Mouse (Mus musculus) hindbrain, embryonic 11.5 days (tissue): Measurements from ENCODE around the gene Terf2ip. TPM values are rescaled to one million over a fixed set of nuclear protein-coding genes. Genes with fewer than 3 reads are reported as not detected.

Experiments
- ATAC-seq: fragments of 200-750 bp; cut with Nextera tagmentation; 2 replicates; pipeline ENCODE4 v1.8.0; 2017; ENCODE audit warnings: mild to moderate bottlenecking, moderate TSS enrichment, moderate library complexity; ENCODE audit not compliant: low FRiP score
- DNase-seq: peaks from one replicate; pipeline ENCODE4 v3.0.0-alpha.2; 2015; ENCODE audit warnings: low spot score
- H3K27ac ChIP-seq: fragments of 300-500 bp; sonication (generic); 2 replicates; pipeline ENCODE4 v1.5.1; 2014; ENCODE audit warnings: mild to moderate bottlenecking, low read depth, low read length
- H3K27me3 ChIP-seq: fragments of 300-500 bp; sonication (generic); 2 replicates; pipeline ENCODE4 v1.6.1; 2014; ENCODE audit warnings: mild to moderate bottlenecking, low read length, moderate library complexity, mixed read lengths; ENCODE audit not compliant: control insufficient read depth, insufficient read depth
- H3K36me3 ChIP-seq: fragments of 300-500 bp; sonication (generic); 2 replicates; pipeline ENCODE4 v1.6.1; 2014; ENCODE audit warnings: mild to moderate bottlenecking, low read length, moderate library complexity, mixed read lengths; ENCODE audit not compliant: control insufficient read depth, insufficient read depth
- H3K4me1 ChIP-seq: fragments of 300-500 bp; sonication (generic); replicated peaks from 2 replicates; pipeline ENCODE4 v1.6.1; 2014; ENCODE audit warnings: low read length, mixed read lengths; ENCODE audit not compliant: control insufficient read depth, insufficient read depth
- H3K4me2 ChIP-seq: fragments of 300-500 bp; sonication (generic); replicated peaks from 2 replicates; pipeline ENCODE4 v1.6.1; 2014; ENCODE audit warnings: mild to moderate bottlenecking, low read depth, low read length
- H3K4me3 ChIP-seq: fragments of 300-500 bp; sonication (generic); 2 replicates; pipeline ENCODE4 v1.5.1; 2014; ENCODE audit warnings: low read depth, low read length
- H3K9ac ChIP-seq: fragments of 300-500 bp; sonication (generic); 2 replicates; pipeline ENCODE4 v1.6.1; 2014; ENCODE audit warnings: low read depth, low read length
- H3K9me3 ChIP-seq: fragments of 300-500 bp; sonication (generic); 2 replicates; pipeline ENCODE4 v1.6.1; 2016; ENCODE audit warnings: low read length; ENCODE audit not compliant: control insufficient read depth
- WGBS: fragments of 180-500 bp; shearing (Covaris S2); extraction: QIAGEN DNeasy Blood & Tissue Kit; methylation state at CpG from one replicate; pipeline ENCODE4 v1.1.7; 2014; 5-methylcytosine and 5-hydroxymethylcytosine counted together
- polyA plus RNA-seq: library from polyadenylated mRNA; unstranded; fragments of >200 nt; fragmentation: Nextera tagmentation; extraction: Ambion mirVana; gene quantifications from 2 replicates; pipeline ENCODE4 v1.2.1, GENCODE M21; 2014

The Terf2ip gene
- polyA plus RNA-seq, 1 experiment from 2014 or later: 31.9 TPM

DNA sequence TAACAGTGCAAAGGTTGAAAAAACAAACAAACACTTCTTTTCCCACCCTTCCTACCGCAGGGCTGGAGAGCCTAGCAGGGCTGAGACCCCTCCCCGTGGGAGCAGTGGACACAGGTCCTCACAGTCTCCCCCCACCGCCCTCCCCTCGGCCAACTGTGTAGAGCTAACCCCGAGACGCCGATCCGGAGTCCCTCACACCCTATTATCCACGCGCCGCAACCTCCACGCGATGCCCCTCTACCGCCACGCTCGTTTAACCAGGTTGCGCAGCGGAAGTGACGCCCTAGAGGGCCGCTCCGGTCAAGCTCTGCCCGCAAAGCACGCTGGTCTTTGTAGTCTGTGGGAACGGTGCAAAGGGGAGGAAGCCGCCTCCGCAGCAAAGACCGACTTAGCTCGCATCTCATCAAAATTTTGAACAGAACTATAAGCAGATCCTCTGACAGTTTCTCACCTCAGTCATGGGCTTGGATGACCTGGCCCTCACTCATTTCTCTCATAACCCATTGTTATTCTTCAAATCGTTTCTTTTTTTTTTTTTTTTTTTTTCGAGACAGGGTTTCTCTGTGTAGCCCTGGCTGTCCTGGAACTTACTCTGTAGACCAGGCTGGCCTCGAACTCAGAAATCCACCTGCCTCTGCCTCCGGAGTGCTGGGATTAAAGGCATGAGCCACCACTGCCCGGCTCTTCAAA, 19.0 kb upstream of the Terf2ip start, which contains the start of gene Adat1:
Adat1 (minus strand) TSS at position 290 of the 690 bp plus-strand sequence.
- peak; percentile 94 for DNase-seq
- peak within 1 kb of the TSS; percentile 45 for H3K4me2 ChIP-seq
- H3K4me1 ChIP-seq: no peaks in the 10 kb centered on the region
- H3K9me3 ChIP-seq: no peaks in the 10 kb centered on the region
- peak; percentile 96 for ATAC-seq
- H3K27me3 ChIP-seq: no peaks in the 10 kb centered on the region
- peak within 1 kb of the TSS; percentile 75 for H3K9ac ChIP-seq
- H3K36me3 ChIP-seq: peaks cover 14% of the 10 kb centered on the region
- H3K4me3 ChIP-seq: peak within 1 kb of the TSS; percentile 78
- H3K27ac ChIP-seq: no peak within 1 kb of the TSS
- WGBS: 4% methylated on average over 32 of the region's 33 CpGs

DNA sequence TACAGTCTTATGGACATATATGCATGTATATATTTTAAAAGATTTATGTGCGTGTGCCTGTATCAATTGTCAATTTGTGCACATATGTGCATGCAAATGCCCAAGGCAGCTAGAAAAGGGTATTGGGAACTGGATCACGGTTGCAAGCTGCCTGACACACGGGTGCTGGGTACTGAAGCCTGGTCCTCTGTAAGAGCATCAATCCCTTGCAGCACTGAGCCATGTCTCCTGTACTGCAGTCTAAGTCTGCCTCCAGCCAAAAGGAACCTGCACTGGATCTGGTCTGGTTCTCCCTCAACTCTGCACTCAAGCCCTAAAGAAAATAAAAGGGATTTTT, 18.5 kb upstream of the Terf2ip start:
- H3K4me2 ChIP-seq: no peak overlapping the region
- WGBS: 72% methylated on average over 3 of the region's 3 CpGs
- 0 out of 2 replicates have a peak, but pooled peaks have one; percentile 15 for ATAC-seq

DNA sequence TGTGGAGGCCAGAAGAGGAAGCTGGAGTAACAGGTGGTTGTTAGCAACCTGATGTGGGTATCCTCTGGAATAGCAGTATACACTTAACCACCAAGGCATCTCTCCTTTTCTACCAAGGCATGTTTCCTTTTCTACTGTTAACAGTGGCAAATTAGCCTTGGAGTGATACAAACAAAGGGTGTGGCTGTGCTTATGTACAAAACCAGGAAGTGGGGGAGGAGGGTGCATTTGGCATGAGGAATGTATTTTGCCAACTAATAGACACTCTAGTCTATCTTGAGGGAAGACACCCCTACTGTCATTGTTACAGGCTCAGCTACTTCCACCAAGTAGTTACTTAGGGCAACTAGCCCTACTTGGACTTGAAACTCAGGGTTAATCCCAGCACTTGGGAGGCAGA, 6.4 kb upstream of the Terf2ip start:
- H3K27ac ChIP-seq: no peak overlapping the region
- H3K4me3 ChIP-seq: no peak overlapping the region
- H3K27me3 ChIP-seq: no peaks in the 10 kb centered on the region
- no peaks in the 10 kb centered on the region for H3K9me3 ChIP-seq
- H3K36me3 ChIP-seq: peaks cover 13% of the 10 kb centered on the region; the same call in 1 of the 2 replicates
- H3K4me1 ChIP-seq: no peaks in the 10 kb centered on the region
- ATAC-seq (no peak), DNase-seq (no peak)
- no peak overlapping the region for H3K4me2 ChIP-seq
- no peak overlapping the region for H3K9ac ChIP-seq

More for the DNA sequence above, 18.5 kb upstream of the Terf2ip start:
- Histone ChIP-seq H3K4me3 (no peak overlapping the region), H3K36me3 (peaks cover 17% of the 10 kb centered on the region), H3K4me1 (no peaks in the 10 kb centered on the region), H3K9me3 (no peaks in the 10 kb centered on the region), H3K27me3 (no peaks in the 10 kb centered on the region), H3K27ac (no peak overlapping the region), H3K9ac (no peak overlapping the region)
- DNase-seq: no peak

DNA sequence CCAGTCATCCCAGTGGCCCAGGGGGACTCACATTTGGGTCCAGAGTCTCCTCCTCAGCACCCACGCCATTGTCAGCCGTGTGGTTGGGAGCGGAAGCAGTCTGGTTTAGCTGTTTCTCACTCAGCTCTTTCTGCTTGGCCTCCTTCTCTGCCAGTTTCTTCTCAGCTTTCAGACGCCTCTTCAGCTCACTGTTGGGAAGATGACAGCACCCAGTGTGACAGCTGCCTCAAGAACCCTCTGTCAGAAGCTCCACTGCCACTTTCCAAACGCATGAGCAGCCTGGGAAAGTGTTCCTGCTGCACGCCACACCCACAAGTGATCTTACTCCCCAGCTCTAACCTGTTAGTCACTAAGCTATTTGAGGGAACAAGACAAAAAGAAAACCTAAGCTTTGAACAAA, 5.6 kb upstream of the Terf2ip start:
- H3K9ac ChIP-seq: no peak overlapping the region
- DNase-seq (no peak), ATAC-seq (no peak)
- no peaks in the 10 kb centered on the region for H3K27me3 ChIP-seq
- H3K4me3 ChIP-seq: no peak overlapping the region
- H3K4me2 ChIP-seq: no peak overlapping the region
- no peak overlapping the region for H3K27ac ChIP-seq
- WGBS: 94% methylated on average over 6 of the region's 6 CpGs
- H3K9me3 ChIP-seq: no peaks in the 10 kb centered on the region
- peaks cover 11% of the 10 kb centered on the region; the same call in 1 of the 2 replicates for H3K36me3 ChIP-seq
- H3K4me1 ChIP-seq: no peaks in the 10 kb centered on the region

DNA sequence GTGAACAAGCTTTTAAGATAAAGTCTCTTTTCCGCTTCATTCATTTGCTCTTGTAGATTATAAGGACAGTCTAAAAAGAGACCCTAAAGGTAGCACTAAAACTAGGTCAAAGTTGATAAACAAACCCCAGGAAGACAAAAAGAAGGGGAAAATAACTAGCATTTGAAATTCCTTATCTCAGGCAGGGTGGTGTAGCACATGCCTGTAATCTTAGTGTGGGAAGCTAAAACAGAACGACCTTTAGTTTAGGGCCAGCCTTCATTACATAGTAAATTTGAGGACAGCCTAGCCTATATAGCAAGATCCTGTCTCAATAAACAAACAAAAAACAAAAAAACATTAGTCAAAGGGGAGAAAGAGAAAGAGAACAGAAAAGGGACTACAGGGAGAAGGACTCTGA, 3.5 kb upstream of the Terf2ip start:
- Histone ChIP-seq H3K36me3 (peaks cover 6% of the 10 kb centered on the region; the same call in 1 of the 2 replicates), H3K4me2 (no peak overlapping the region), H3K9me3 (no peaks in the 10 kb centered on the region), H3K27me3 (no peaks in the 10 kb centered on the region), H3K9ac (no peak overlapping the region), H3K27ac (no peak overlapping the region), H3K4me3 (no peak overlapping the region), H3K4me1 (no peaks in the 10 kb centered on the region)
- no peak for DNase-seq
- ATAC-seq: no peak
- WGBS: 95% methylated on average over 2 of the region's 2 CpGs

DNA sequence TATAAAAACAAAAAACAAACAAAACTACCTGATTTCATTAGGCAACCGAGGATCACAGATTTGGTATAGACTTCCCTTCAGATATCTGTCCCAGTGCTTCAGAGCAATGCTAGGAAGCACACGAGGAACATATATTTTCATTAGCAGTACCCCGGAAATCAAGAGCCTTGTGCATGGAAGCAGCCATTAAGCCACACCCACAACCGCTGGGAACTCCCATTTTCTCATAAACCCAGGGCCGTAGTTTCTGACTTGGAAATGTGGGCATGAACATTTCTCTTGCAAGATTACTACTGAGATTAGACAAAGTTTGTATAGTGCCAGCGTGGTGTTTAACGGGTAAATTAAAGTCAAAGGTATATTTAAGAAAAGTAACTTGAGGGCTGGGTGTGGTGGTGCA, 1.6 kb upstream of the Terf2ip start:
- Histone ChIP-seq H3K27ac (no peak overlapping the region), H3K9me3 (no peaks in the 10 kb centered on the region), H3K4me1 (no peaks in the 10 kb centered on the region), H3K27me3 (no peaks in the 10 kb centered on the region), H3K4me3 (no peak overlapping the region), H3K9ac (no peak overlapping the region), H3K36me3 (no peaks in the 10 kb centered on the region), H3K4me2 (no peak overlapping the region)
- 94% methylated on average over 7 of the region's 7 CpGs for WGBS
- no peak for DNase-seq
- no peak for ATAC-seq

DNA sequence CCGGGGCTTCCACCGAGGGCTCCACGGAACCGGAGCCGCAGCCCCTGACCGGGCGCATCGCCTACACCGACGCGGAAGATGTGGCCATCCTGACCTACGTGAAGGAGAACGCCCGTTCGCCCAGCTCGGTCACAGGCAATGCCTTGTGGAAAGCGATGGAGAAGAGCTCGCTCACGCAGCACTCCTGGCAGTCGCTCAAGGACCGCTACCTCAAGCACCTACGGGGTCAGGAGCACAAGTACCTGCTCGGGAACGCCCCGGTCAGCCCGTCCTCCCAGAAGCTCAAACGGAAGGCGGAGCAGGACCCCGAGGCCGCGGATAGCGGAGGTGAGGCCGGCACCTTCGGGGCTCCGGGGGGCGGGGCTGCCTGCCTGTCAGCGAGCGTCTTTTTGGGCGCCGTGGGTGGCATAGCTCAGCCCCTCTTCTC, 631 bp downstream of the Terf2ip start:
- peak overlapping the region; percentile 96 for H3K4me2 ChIP-seq
- no peaks in the 10 kb centered on the region for H3K4me1 ChIP-seq
- no peaks in the 10 kb centered on the region for H3K9me3 ChIP-seq
- peak overlapping the region; percentile 74 for H3K4me3 ChIP-seq
- H3K9ac ChIP-seq: peak overlapping the region; percentile 68
- DNase-seq (peak; percentile 55), ATAC-seq (peak; percentile 66)
- under 1% methylated on average over 39 of the region's 40 CpGs for WGBS
- peak overlapping the region; percentile 42 for H3K27ac ChIP-seq
- no peaks in the 10 kb centered on the region for H3K27me3 ChIP-seq
- no peaks in the 10 kb centered on the region for H3K36me3 ChIP-seq

DNA sequence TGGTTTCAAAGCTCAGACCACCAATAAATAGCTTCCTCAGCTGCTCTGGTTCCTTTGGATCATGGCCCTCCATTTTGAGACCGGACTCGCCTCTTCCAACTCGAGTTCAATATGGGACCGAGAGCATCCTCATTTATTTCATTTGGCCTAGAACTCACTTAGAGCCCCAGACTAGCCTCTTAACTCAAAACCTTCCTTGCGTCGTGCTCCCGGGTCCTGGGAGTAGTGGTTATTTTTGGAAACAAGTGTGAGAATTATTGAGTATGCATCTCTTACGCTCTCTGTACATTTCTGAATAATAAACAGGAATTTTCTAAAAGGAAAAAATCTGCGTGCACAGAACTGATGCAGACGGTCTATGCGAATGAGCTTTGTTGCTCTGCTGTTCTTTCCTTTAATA, 3.7 kb downstream of the Terf2ip start, which contains the start of gene Gm6793:
Gm6793 (minus strand) TSS at position 101 of the 400 bp plus-strand sequence.
- Histone ChIP-seq H3K9ac (no peak within 1 kb of the TSS), H3K4me2 (no peak within 1 kb of the TSS), H3K4me1 (no peaks in the 10 kb centered on the region), H3K4me3 (no peak within 1 kb of the TSS), H3K9me3 (no peaks in the 10 kb centered on the region), H3K27ac (no peak within 1 kb of the TSS), H3K27me3 (no peaks in the 10 kb centered on the region), H3K36me3 (no peaks in the 10 kb centered on the region)
- ATAC-seq (no peak), DNase-seq (no peak)
- WGBS: 94% methylated on average over 11 of the region's 11 CpGs

DNA sequence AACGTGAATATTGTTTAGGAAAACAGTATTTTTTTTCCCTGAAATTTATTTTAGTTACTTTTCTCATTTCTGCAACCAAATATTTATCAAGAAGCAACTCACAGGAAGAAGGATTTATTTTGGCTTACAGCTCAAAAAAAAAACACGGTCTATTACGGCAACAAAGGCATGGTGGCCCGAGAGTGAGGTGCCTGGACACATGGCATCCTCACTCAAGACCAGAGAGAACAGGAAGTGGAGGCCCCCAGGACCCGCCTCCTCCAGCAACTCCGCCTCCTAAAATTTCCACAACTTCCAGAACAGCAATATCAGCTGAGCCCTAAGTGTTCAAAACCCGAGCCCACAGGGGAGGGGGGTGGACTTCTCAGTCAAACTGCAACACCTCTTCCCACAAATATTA, 18.3 kb downstream of the Terf2ip start:
- Histone ChIP-seq H3K4me2 (no peak overlapping the region), H3K9me3 (no peaks in the 10 kb centered on the region), H3K4me3 (no peak overlapping the region), H3K27me3 (no peaks in the 10 kb centered on the region), H3K27ac (no peak overlapping the region), H3K9ac (no peak overlapping the region), H3K4me1 (no peaks in the 10 kb centered on the region), H3K36me3 (no peaks in the 10 kb centered on the region)
- DNase-seq (no peak), ATAC-seq (no peak)
- WGBS: 90% methylated on average over 7 of the region's 7 CpGs
